Mouse (Mus musculus): ENCODE data around the gene Clrn1.

DNA sequence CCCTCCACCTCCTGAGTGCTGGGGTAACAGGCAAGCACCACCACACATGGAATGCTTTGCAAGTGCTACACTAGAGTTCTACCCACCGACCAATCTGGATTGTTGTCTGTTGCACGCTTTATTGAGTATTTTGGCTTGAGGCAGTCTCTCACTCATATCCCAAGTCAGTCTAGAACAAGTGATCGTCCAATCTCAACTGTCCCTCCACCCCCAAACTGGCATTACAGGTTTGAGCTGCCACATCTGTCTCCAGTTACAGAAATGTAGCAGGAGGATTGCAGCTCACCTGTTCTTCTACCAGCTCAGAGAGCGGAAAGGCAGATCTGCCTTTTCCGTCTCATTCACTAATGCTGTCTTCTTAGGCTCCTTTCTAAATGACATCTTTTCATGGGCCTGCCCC is 10.0 kb upstream of the Clrn1 start:
- TF ChIP-seq CTCF (conservative IDR thresholded peaks at IDR 0.05 in 1 of 2, IDR thresholded peaks at IDR 0.05 in 1 of 2; ENCODE audit: low read depth in 2 of 2, low read length in 2 of 2), result no peak
- no peak for TF ChIP-seq USF1 (IDR thresholded peaks at IDR 0.05; ENCODE audit: low read depth, low read length)
- TF ChIP-seq NELFE (IDR thresholded peaks at IDR 0.05; ENCODE audit: low read depth, low read length), result no peak
- no peak for TF ChIP-seq JUN (IDR thresholded peaks at IDR 0.05; ENCODE audit: insufficient read depth, low read depth, low read length)
- no peak for TF ChIP-seq MAX (IDR thresholded peaks at IDR 0.05; ENCODE audit: low read length)
- no peak for TF ChIP-seq ZNF384 (IDR thresholded peaks at IDR 0.05; ENCODE audit: low read depth, low read length)
- no peak for TF ChIP-seq USF2 (conservative IDR thresholded peaks at IDR 0.05; ENCODE audit: low read depth, low read length)
- TF ChIP-seq POLR2A (IDR thresholded peaks at IDR 0.05; ENCODE audit: low read depth, low read length), result no peak
- no peak for TF ChIP-seq MEF2A (IDR thresholded peaks at IDR 0.05; ENCODE audit: borderline replicate concordance, low read depth, low read length)
- TF ChIP-seq ZKSCAN1 (IDR thresholded peaks at IDR 0.05; ENCODE audit: borderline replicate concordance, low read depth, low read length), result no peak
- TF ChIP-seq RCOR1 (conservative IDR thresholded peaks at IDR 0.05; ENCODE audit: low read depth, low read length), result no peak
- TF ChIP-seq KAT2A (IDR thresholded peaks at IDR 0.05; ENCODE audit: insufficient replicate concordance, low read length), result no peak
- TF ChIP-seq BHLHE40 (IDR thresholded peaks at IDR 0.05; ENCODE audit: low read depth, low read length), result no peak
- no peak for TF ChIP-seq SMC3 (IDR thresholded peaks at IDR 0.05; ENCODE audit: low read depth, low read length)
